Mouse (Mus musculus): ENCODE measurements around the gene Aldh16a1. TPM values are rescaled to one million over a fixed set of nuclear protein-coding genes. Genes with fewer than 3 reads are reported as not detected.
A peak's percentile ranks its signal among the peaks of the same experiment; 100 is the strongest.

Gene Aldh16a1
- polyA plus RNA-seq, 1 experiment from 2014 or later = 35.6 TPM

DNA sequence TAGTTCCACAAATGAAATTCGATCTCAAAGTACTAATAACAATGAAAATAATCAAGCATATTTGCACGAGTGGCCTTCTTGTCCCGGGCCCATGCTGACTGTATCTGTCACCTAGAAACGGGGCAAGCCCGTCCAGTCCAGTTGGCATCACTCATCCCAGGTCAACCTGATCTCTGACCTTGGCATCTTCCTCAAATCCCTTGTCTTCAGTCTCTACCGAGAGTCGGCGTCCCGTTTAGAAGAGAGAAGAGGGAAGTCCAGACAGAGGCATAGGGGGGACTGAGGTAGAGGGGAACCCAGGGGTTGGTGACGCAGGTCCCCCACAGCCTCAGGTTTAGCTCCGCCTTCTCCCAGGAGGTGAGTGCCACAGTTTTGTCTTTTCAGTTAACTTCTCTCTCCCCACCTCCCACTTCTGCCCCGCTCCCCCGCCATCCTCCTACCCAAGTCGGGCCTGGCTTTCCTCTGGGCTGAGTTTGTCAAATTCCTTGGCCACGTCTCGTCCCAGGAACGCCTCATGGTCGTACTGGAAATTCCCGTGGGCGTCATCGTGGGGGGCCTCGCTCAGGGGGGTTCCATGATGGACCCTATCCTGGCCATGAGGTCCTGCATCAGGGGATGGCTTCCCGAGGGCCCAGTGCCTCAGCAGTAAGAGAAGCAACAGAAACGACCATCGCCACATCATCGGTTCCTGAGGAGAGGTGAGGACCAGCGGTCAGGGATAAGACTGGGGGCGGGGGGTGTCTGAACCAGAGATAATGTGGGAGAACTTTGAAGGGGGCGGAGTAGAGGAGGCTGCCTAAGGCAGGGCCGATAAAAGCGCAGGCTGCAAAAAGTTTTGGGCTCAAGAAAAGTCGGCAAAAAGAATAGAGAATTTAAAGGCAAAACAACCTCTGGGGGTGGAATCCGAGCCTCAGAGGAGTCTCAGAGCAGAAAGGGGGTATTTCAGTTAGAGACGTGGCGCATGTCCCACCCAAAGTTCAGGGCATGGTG, 63.1 kb downstream of the Aldh16a1 start:
- peak overlapping the region; percentile 43 for H3K4me3 ChIP-seq
- 16% methylated on average over 35 of the region's 35 CpGs for WGBS
- H3K27me3 ChIP-seq = no peaks in the 10 kb centered on the region
- peak overlapping the region; percentile 66 for H3K4me2 ChIP-seq
- H3K9ac ChIP-seq = peak overlapping the region; percentile 66
- H3K27ac ChIP-seq = peak overlapping the region; percentile 19; the same call in 1 of the 2 replicates
- no peaks in the 10 kb centered on the region for H3K9me3 ChIP-seq (replicated peaks)
- peak; percentile 61 for ATAC-seq
- H3K36me3 ChIP-seq (ENCODE audit: poor library complexity, severe bottlenecking) = peaks cover 23% of the 10 kb centered on the region
- peaks cover 19% of the 10 kb centered on the region for H3K4me1 ChIP-seq

MicroRNA genes within 50 kb of the gene (microRNA counts, 519-probe panel; counts per million panel counts)
- microRNA mmu-miR-150 = 2,399 counts per million, percentile 61 among the panel's probes with 10 or more counts

Small RNA genes within 50 kb of the gene (microRNA-seq; reads per million reads assigned to microRNA genes)
- gene Mir150 (20.7 reads per million, percentile 30 among the genes with 10 or more reads in this experiment), gene Mir5121 (11.3 reads per million, percentile 25 among the genes with 10 or more reads in this experiment), gene Mir7055 (not detected)

Other genes starting within 250 kb of the Aldh16a1 start
- gene Ap2a1, start 225.1 kb downstream of the Aldh16a1 start, polyA plus RNA-seq (2015; fragmentation: Nextera tagmentation; extraction: Ambion mirVana) = 81.7 and 87.2 TPM in 2 replicates
- gene Tsks, start 211.4 kb downstream of the Aldh16a1 start, polyA plus RNA-seq (2015; fragmentation: Nextera tagmentation; extraction: Ambion mirVana) = 0.20 TPM in 1 of 2 replicates, not detected in the other
- 40.2 and 43.1 TPM in 2 replicates for gene Cpt1c, start 179.7 kb downstream of the Aldh16a1 start, polyA plus RNA-seq (2015; fragmentation: Nextera tagmentation; extraction: Ambion mirVana)
- 815 and 859 TPM in 2 replicates for gene Prmt1, start 168.0 kb downstream of the Aldh16a1 start, polyA plus RNA-seq (2015; fragmentation: Nextera tagmentation; extraction: Ambion mirVana)
- gene Irf3, start 156.9 kb downstream of the Aldh16a1 start, polyA plus RNA-seq (2015; fragmentation: Nextera tagmentation; extraction: Ambion mirVana) = 67.9 and 72.7 TPM in 2 replicates
- 40.5 and 45.6 TPM in 2 replicates for gene Bcl2l12, start 155.9 kb downstream of the Aldh16a1 start, polyA plus RNA-seq (2015; fragmentation: Nextera tagmentation; extraction: Ambion mirVana)
- gene Scaf1, start 138.2 kb downstream of the Aldh16a1 start, polyA plus RNA-seq (2015; fragmentation: Nextera tagmentation; extraction: Ambion mirVana) = 35.8 and 38.9 TPM in 2 replicates
- 9.4 and 10.2 TPM in 2 replicates for gene Rras, start 136.6 kb downstream of the Aldh16a1 start, polyA plus RNA-seq (2015; fragmentation: Nextera tagmentation; extraction: Ambion mirVana)
- gene Prr12, start 101.7 kb downstream of the Aldh16a1 start, polyA plus RNA-seq (2015; fragmentation: Nextera tagmentation; extraction: Ambion mirVana) = 14.9 and 17.2 TPM in 2 replicates
- 52.7 and 58.5 TPM in 2 replicates for gene Nosip, start 92.2 kb downstream of the Aldh16a1 start, polyA plus RNA-seq (2015; fragmentation: Nextera tagmentation; extraction: Ambion mirVana)
- 14.7 and 14.8 TPM in 2 replicates for gene Prrg2, start 91.9 kb downstream of the Aldh16a1 start, polyA plus RNA-seq (2015; fragmentation: Nextera tagmentation; extraction: Ambion mirVana)
- 61.3 and 62.0 TPM in 2 replicates for gene Rcn3, start 62.4 kb downstream of the Aldh16a1 start, polyA plus RNA-seq (2015; fragmentation: Nextera tagmentation; extraction: Ambion mirVana)
- 8.0 and 9.9 TPM in 2 replicates for gene Fcgrt, start 50.7 kb downstream of the Aldh16a1 start, polyA plus RNA-seq (2015; fragmentation: Nextera tagmentation; extraction: Ambion mirVana)
- 1,342 and 1,406 TPM in 2 replicates for gene Rps11, start 30.1 kb downstream of the Aldh16a1 start, polyA plus RNA-seq (2015; fragmentation: Nextera tagmentation; extraction: Ambion mirVana)
- gene Rpl13a, start 25.8 kb downstream of the Aldh16a1 start, polyA plus RNA-seq (2015; fragmentation: Nextera tagmentation; extraction: Ambion mirVana) = 998 and 1,188 TPM in 2 replicates
- gene Gm45713, start 18.4 kb downstream of the Aldh16a1 start, polyA plus RNA-seq (2015; fragmentation: Nextera tagmentation; extraction: Ambion mirVana) = 0.13 and 0.31 TPM in 2 replicates
- 0.79 and 0.92 TPM in 2 replicates for gene Flt3l, start 18.2 kb downstream of the Aldh16a1 start, polyA plus RNA-seq (2015; fragmentation: Nextera tagmentation; extraction: Ambion mirVana)
- 97.5 TPM in 2 replicates for gene Pih1d1, start 281 bp downstream of the Aldh16a1 start, polyA plus RNA-seq (2015; fragmentation: Nextera tagmentation; extraction: Ambion mirVana)
- gene Slc17a7, start 9.4 kb upstream of the Aldh16a1 start, polyA plus RNA-seq (2015; fragmentation: Nextera tagmentation; extraction: Ambion mirVana) = 9.3 and 14.2 TPM in 2 replicates
- gene Gfy, start 25.0 kb upstream of the Aldh16a1 start, polyA plus RNA-seq (2015; fragmentation: Nextera tagmentation; extraction: Ambion mirVana) = not detected in 2 replicates
- gene Pth2, start 26.4 kb upstream of the Aldh16a1 start, polyA plus RNA-seq (2015; fragmentation: Nextera tagmentation; extraction: Ambion mirVana) = not detected in 2 replicates
- gene Ccdc155, start 50.3 kb upstream of the Aldh16a1 start, polyA plus RNA-seq (2015; fragmentation: Nextera tagmentation; extraction: Ambion mirVana) = 0.87 and 0.93 TPM in 2 replicates
- 0.59 and 0.63 TPM in 2 replicates for gene Dkkl1, start 57.6 kb upstream of the Aldh16a1 start, polyA plus RNA-seq (2015; fragmentation: Nextera tagmentation; extraction: Ambion mirVana)
- gene Tead2, start 61.2 kb upstream of the Aldh16a1 start, polyA plus RNA-seq (2015; fragmentation: Nextera tagmentation; extraction: Ambion mirVana) = 181 and 198 TPM in 2 replicates
- gene Cd37, start 84.5 kb upstream of the Aldh16a1 start, polyA plus RNA-seq (2015; fragmentation: Nextera tagmentation; extraction: Ambion mirVana) = 0.96 and 1.3 TPM in 2 replicates
- gene Slc6a16, start 86.5 kb upstream of the Aldh16a1 start, polyA plus RNA-seq (2015; fragmentation: Nextera tagmentation; extraction: Ambion mirVana) = 0.11 and 0.23 TPM in 2 replicates
- gene Slc6a21, start 122.9 kb upstream of the Aldh16a1 start, polyA plus RNA-seq (2015; fragmentation: Nextera tagmentation; extraction: Ambion mirVana) = not detected in 2 replicates
- gene Trpm4, start 179.2 kb upstream of the Aldh16a1 start, polyA plus RNA-seq (2015; fragmentation: Nextera tagmentation; extraction: Ambion mirVana) = 5.0 and 6.4 TPM in 2 replicates
- 0.06 TPM in 1 of 2 replicates, not detected in the other for gene Hrc, start 180.7 kb upstream of the Aldh16a1 start, polyA plus RNA-seq (2015; fragmentation: Nextera tagmentation; extraction: Ambion mirVana)
- 12.0 and 12.7 TPM in 2 replicates for gene Ppfia3, start 212.4 kb upstream of the Aldh16a1 start, polyA plus RNA-seq (2015; fragmentation: Nextera tagmentation; extraction: Ambion mirVana)
- gene Lin7b, start 216.0 kb upstream of the Aldh16a1 start, polyA plus RNA-seq (2015; fragmentation: Nextera tagmentation; extraction: Ambion mirVana) = 2.9 and 4.5 TPM in 2 replicates
- 250 and 254 TPM in 2 replicates for gene Snrnp70, start 241.2 kb upstream of the Aldh16a1 start, polyA plus RNA-seq (2015; fragmentation: Nextera tagmentation; extraction: Ambion mirVana)

Measured in forebrain, embryonic 13.5 days (tissue).